Mouse (Mus musculus): ENCODE data around the gene Erbb2.

Erbb2 gene

DNA sequence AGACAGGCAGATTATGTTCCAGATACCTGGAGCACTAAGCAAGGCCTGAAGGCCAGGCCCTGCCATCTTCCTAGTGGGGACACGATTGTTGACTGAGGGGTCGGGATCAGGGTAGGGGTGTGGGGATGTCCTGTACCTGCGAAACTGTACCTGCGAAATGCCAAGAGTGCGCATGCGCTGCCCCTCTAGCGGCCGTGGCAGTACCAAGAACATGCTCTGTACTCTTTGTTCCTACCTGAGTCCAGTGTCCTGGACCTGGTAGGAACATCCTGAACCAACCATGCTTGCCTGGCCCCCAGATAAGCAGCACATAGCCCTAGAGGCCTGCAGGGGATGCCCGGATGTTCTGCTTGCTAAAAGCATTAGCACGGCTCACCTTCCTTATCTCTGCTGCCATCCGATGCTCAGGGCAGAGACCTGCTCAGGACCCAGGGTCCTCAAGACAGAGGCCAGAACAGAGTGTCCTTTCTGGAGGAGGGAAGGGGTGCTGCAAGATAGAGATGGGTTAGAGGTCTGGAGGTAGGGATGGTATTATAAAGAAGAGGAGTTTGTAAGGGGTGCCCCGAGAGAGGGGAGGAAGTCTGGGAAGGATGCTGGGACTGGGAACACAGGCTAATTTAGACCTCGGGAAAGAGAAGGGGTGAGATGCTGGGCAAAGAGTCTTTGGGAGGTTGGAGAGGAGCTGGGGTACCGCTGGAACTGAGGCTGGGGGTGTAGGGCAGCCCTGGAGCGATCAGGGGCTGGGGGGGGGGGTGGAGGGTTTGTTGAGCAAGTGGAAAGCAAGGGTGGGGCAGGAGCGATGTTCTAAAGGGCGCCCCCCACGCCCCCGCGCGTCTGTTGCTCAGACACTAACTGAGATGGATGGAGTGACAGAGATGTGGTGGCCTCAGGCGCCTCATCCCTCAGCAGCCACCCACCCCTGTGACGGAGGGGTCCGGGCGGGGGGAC is 26.4 kb upstream of the Erbb2 start, which contains the start of gene Pnmt:
Gene Pnmt (plus strand): TSS at position 813 of the 948 bp plus-strand sequence.
- in situ Hi-C loops (cut with MboI; ENCODE audit: low sequenced_read_pairs), result no loop called here

DNA sequence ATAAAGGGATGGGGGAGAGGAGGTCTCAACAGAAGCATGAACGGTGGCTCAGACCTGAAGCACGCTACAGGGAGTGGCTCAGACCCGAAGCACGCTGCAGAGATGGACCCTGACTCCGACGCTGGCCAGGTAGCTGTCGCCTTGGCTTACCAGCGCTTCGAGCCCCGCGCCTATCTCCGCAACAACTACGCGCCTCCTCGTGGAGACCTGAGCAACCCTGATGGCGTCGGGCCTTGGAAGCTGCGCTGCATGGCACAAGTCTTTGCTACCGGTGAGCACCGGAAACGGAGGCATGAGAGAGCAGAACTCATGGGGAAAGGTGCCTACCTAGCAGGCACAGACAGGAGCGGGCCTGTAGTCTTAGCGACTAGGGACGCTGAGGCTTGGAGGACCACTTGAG is 25.7 kb upstream of the Erbb2 start:
- in situ Hi-C loops (cut with MboI; ENCODE audit: low sequenced_read_pairs), result no loop called here

DNA sequence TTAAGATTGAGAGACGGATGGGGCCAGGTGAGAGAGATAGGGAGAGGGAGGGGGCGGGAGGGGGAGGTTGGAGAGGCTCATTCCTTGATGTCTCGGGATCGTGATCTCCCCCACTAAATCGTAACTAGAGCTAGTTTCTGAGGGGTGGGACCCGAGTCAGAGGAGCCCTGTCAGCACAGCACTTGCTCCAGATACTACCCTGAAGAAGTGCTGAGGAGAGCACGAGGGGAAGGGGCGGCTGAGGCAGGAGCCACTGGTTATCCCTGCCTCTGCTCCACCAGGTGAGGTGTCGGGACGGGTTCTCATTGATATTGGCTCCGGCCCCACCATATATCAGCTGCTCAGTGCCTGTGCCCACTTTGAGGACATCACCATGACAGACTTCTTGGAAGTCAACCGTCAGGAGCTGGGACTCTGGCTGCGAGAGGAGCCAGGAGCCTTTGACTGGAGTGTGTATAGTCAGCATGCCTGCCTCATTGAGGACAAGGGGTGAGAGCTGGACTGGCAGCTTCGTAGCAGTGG is 25.2 kb upstream of the Erbb2 start:
- in situ Hi-C loops (cut with MboI; ENCODE audit: low sequenced_read_pairs), result no loop called here

DNA sequence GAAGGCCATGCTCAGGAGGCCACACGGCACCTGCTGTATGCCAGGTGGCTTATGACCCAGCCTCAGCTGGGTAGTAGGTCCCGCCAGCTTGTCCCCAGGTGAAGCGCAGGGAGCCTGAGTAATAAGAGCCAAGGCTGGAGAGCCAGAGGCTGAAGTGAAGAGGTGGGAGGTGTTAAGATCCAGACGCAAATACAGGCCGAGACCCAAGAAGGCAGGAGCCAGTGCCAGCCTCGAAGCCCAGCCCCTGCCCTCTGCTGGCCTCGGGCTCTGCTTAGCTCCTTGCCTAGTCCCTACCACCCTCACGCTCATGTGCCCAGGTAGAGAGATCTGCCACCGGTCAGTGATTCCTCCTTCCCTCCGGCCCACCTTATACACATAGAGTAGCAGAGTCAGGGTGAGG is 24.0 kb upstream of the Erbb2 start:
- in situ Hi-C loops (cut with MboI; ENCODE audit: low sequenced_read_pairs), result no loop called here

DNA sequence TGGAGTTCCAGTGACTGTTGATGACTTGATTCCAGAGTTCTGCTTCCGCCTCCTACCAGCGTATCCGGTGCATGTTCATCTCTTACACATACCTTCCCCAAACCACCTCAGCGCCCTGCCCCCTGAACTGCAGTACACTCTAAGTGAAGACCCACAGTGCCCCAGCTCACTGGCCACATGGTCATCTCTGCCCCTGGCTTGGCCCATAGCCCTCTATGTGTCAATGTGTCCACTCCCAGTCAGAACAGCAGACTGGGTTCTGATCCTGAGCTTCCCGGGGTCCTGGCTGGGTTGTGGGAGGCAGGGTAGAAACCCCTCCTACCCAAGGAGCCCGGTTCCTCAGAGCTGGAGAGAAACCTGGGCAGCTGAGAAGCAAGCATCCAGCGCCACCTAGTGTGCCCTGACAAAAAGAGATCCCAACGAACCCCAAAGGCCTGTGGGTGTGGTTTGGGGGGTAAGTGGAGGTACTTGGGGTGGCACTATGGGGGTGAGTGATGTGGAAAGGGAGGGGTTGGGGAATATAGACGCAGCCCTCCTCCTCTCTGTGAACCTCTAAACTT is 23.0 kb upstream of the Erbb2 start:
- in situ Hi-C loops (cut with MboI; ENCODE audit: low sequenced_read_pairs), result no loop called here

DNA sequence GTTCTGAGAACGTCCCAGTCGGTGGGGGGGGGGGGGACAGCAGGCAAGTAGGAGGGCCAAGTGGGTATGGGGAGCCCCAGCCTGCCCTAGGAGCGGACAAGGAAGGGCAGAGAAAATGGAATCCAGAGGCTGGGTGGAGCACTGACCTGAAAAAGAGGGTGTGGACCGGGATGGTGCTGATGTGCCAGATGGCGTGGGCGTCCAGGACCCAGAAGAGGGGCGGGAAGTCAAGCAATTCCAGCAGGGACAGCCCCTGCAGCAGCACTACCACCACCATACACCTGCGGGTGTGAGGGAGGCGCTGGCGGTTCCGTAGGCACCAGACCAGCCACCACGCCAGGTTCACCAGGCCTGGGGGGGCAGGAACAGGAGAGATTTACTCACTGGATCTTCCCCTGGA is 22.1 kb upstream of the Erbb2 start:
- in situ Hi-C loops (cut with MboI; ENCODE audit: low sequenced_read_pairs), result no loop called here

DNA sequence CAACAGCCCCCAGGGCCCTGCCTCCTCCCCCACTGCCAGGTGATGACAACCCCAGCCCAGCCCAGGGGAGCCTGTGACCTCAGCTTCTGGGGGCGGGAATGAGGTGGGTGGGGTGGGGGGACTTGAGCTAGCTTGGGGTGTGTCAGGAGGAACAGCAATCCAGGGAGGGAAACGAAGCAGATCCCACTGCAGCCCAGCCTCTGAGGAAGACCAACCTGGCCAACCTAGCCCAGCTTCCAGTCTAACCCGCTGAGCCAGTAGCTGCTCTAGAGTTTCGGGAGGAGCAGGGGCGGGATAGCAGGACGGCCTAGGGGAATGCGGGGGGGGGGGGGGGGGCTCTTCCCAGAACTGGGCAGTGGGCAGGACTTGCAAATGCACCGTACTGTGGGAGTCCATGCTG is 20.2 kb upstream of the Erbb2 start:
- in situ Hi-C loops (cut with MboI; ENCODE audit: low sequenced_read_pairs), result no loop called here

DNA sequence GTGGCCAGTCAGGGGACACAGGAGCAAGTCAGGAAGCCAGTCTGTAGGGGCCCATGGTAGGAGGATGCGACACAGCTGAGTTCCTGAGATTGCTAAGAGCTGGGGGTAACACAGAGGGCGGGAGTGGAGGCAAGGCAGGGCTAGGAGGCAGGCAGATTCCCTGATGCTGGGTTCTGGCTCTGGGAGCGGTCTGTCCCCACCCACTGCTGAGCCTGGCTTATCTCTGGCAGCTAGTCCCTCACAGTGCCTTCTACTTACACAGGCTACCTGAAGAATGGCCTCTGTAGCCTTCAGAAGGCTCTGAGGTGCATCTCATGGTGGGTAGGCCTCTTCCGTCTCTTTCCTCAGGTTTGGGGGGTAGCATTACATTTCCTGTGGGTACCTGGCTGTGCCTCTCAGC is 19.6 kb upstream of the Erbb2 start:
- in situ Hi-C loops (cut with MboI; ENCODE audit: low sequenced_read_pairs), result no loop called here

DNA sequence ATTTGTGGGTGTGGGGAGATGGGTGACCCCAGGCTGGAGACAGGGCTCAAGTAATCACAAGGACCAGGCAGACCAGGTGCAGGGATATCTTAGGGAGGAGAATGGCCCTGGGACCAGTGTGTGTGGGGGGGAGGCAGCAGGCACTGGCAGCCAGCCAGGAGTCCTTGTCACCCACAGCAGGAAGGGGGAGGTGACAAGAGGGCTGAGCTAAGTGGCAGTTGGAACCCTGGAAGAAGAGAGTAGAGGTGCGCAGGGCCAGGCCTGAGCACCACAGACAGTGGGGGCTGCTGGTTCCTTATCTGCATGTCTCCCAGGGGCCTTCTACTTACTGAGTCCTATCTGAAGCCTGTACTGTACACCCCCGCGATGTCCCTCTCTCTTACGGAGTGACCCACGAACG is 19.0 kb upstream of the Erbb2 start:
- in situ Hi-C loops (cut with MboI; ENCODE audit: low sequenced_read_pairs), result no loop called here

DNA sequence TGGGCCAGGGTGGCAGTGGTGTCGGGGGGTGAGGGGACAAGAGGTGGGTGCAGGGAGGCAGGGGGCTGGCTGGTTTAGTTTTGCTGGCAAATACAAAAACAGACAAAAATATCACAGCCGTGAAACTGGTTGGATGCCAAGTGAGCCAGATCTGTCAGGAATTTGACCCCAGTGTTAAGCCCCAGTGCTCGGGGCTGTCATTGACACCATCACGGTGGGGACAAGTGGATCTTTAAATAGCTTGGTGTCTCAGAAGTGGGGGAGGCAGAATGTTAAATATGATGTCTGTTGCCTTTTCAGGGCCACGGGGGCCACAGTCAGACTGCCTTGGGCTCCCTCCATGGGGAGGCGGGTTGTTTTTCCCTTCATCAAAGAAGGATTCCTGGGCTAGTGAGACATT is 18.0 kb upstream of the Erbb2 start:
- in situ Hi-C loops (cut with MboI; ENCODE audit: low sequenced_read_pairs), result no loop called here

DNA sequence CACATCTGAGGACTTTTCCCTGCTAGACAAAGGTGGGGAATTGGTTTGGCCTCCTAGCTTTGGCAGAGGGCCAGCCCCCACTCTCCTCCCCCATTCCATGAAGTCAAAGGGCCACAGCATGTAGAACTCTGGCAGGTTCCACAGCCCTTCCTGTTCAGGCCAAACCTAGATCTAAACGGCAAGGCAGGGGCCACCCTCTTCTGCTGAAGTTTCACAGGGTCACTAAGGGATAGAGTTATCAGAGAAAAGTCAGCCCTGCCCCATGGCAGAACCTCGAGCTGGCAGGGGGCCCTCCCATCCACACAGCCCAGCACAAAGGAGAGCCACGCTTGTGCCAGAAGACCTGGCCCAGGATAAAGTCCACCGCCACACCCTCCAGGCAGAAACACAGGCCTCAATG is 17.2 kb upstream of the Erbb2 start:
- in situ Hi-C loops (cut with MboI; ENCODE audit: low sequenced_read_pairs), result no loop called here

DNA sequence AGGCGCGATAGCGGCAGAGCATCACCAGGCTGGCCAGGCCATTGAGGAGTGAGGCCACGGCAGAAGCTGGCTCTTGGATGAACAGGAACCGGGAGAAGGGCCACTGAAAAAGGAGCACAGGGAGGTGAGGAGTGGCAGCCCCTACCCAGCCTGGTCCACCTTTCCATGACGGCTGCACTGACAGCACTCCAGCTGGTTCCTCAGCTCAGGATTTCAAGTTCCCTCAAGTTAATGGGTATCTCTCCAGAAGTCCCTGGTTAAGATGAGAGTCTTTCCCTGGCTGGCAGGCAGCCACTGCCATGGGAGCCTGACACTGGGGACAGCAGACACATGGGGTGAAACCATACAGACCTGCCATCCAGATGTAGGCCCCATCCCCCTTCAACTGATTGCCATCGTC is 14.3 kb upstream of the Erbb2 start:
- in situ Hi-C loops (cut with MboI; ENCODE audit: low sequenced_read_pairs), result no loop called here

DNA sequence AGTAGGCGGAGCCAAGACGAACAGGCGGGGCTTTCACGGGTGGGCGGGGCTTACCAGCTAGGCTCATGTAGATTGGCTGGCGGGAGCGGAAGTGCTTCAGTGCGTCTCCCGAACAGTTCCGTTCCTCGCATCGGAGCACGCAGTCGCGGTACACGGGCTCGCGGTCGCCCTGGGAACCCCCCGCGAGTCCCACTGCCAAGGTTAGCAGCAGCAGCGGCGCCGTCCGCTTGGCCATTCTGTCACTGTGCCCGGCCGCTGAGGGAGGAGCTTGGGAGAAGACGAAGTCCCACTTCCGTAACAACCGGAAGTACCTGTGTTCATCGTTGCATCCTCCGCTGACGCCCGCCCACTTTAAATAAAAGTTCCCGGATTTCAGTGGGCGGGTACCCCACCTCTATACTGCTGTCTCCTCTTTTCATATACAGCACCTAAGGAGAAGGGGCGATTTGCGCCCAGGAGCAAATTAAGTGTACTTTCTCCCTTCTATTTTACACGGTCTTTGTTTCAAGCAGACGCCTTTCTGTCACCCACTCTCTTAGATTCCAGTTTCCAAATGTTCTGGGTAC is 12.0 kb upstream of the Erbb2 start, which contains the start of gene Pgap3:
Gene Pgap3 (minus strand): TSS at position 330 of the 566 bp plus-strand sequence.
- in situ Hi-C loops (cut with MboI; ENCODE audit: low sequenced_read_pairs), result no loop called here

DNA sequence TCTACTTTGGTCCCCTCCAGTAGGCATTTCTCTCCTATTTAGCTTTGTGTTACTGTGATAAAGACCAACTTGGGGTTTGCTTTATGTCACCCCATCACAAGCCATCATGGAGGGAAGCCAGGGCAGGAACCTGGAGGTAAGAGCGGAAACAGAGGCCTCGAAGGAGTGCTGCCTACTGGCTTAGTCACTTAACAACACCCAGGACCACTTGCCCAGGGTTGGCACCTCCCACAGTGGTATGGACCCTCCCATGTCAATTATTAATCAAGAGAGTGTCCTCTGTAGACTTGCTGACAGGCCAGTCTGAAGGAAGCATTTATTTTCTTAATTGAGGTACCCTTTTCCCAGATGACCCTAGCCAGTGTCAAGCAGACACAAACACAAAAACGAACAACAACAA is 11.5 kb upstream of the Erbb2 start:
- in situ Hi-C loops (cut with MboI; ENCODE audit: low sequenced_read_pairs), result no loop called here

DNA sequence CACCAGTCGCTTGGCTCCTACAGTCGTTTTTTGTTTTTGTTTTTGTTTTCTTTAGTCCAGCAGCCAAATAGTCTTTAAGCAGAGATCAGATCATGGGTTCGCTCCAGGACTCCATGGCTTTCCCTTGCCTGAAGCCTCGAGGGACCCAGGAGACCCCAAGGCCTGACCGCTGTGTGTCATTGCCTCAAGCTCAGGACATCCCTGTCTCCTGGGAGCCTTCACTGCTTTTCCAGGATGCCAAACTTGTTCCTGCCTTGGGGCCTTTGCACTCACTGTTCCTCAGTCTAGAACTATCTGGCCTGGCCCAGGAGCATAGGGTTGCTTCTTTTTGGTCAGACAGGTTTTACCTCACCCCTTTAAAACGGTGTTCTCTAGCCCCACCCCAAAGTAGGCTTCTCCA is 5.6 kb upstream of the Erbb2 start:
- in situ Hi-C loops (cut with MboI; ENCODE audit: low sequenced_read_pairs), result no loop called here

DNA sequence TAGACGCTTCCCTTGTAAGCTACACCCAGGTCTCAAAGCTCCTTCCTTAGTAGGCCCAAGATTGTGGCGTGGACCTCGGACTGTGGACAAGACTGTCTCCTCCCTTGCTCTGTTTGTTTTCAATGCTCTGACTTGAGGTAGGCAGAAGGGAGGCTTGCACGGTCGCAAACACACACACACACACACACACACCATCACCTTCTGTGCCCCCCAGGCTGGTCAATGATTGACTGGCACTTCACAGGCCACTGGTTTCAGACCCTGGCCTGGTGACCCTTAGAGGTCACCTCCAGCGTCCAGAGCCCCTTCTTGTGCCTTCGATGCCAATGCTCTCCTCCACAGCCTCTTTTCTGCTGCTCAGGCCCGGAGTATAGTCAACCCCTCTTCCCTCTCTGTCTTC is 3.4 kb upstream of the Erbb2 start:
- in situ Hi-C loops (cut with MboI; ENCODE audit: low sequenced_read_pairs), result no loop called here

DNA sequence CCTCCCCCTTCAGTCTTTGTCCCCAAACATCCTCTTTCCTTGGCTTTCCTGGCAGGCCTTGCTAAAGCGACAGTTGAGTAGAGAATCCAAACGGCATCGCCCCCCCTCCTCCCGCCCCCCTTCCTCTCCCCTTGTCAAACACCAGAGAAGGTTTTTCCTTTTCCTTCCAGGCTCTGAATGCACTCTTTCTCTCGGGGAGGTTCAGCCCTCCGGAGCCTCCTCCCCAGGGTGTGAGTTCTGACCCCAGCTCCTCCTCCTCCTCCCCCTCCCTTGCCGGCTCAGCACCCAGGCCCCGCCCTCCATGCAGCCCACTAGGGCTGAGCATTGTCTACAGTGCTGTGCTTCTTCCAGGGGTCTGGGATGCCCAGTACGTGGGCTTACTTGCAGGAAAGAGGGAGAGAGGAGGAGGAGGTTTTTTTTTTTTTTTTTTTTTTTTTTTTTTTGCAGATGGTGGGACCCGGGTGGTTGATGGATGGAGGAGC is 2.9 kb upstream of the Erbb2 start:
- in situ Hi-C loops (cut with MboI; ENCODE audit: low sequenced_read_pairs), result no loop called here

DNA sequence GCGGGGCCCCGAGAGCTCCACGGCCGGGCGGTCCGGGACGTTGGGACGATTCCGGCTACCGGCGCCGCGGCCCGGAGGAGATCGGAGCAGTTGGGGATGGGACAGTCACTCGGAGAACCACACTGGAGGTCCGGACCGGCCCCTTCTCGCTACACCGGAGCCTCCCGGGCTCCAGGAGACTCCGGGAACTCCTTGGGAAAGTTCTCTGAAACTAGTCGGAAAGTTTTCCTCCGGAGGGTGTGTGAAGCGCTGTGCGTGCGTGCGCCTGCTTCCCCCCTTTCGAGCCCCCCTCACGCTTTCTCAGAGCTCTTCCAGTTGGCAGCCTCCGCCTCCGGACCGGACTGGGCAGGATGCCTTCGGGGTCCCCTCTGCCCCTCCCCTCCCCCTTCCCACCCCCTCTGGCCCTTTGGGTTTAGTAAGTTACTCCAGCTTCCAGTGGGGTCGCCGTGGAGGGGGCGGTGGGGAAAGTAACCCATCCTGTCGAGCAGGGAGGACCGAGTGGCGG is 579 bp downstream of the Erbb2 start:
- in situ Hi-C loops (cut with MboI; ENCODE audit: low sequenced_read_pairs), result no loop called here

DNA sequence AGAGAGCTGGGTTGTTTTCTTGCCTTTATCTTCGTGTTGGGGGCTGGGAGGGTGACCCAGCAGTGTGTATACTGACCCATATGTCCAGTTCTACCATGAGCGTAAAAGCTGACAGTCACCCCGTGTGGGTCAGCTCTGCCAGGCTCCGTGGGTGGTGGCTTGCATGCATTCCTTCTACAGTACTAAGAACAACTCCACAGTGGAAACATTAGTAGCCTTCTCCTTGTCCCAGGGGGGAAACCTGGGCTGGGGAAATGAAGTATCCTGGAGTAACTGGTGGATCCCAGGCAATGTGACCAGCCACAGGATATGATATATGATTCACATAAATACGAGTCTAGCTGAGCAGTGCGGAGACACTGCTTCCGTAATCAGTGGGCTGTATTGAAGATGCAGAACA is 1.5 kb downstream of the Erbb2 start:
- in situ Hi-C loops (cut with MboI; ENCODE audit: low sequenced_read_pairs), result no loop called here

DNA sequence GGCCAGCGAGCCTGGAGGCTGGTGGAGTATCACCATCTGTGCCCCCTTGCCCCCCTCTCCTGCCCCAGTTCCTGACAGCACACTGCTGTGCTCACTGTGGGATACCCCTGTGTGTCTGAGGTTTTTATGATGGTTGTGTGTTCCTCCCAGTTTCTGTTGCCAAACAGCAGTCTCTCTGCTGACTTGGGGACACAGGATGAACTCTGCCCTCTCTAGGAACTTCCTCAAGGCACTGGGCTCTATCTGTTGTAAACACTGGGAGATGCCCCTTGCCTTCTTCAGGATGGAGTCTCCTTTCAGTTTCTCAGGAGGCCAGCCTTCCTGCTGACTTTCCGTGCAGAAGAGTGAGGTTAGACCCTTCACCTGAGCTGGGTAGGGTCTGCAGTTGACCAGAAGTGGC is 1.9 kb downstream of the Erbb2 start:
- in situ Hi-C loops (cut with MboI; ENCODE audit: low sequenced_read_pairs), result no loop called here

DNA sequence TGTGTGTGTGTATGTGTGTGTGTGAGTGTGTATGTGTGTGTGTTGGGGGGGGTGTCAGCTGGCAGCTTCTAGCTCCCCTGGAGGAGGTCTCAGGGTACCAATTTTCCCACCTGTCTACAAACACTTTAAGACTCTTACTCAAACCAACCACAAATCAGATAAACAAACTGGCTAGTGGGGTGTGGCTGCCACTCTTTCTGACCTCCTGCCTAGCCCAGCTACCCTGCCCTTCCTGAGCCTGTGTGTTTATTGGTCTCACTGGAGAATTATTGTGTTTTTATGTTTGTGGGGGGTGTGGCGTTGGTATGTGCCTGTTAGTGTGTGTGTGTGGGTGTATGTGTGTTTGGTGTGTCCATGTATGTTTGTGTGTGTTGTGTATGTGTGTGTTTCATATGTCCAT is 4.8 kb downstream of the Erbb2 start:
- in situ Hi-C loops (cut with MboI; ENCODE audit: low sequenced_read_pairs), result no loop called here

DNA sequence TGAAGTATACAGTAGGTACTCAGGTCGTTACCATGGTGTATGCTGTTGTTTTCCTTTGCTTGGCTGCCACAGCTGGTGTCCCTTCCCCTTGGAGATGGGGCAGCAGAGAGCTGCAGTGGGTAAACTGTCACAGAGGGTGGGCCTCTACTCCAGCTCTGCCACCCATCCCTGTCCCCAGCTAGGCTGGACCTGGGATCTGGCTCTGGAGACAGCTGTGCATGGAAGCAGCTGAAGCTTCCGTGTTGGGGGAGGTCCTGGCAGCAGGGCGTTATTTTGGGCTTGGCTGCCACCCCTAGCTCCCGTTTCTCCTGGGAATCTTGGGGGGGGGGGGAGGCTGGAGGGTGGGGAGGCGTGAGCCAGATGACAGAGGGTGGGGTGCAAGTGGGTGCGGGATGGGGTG is 6.0 kb downstream of the Erbb2 start:
- in situ Hi-C loops (cut with MboI; ENCODE audit: low sequenced_read_pairs), result no loop called here

Measured in CH12F3 (cell line).